Mouse (Mus musculus): ENCODE data around the gene Kcnk5.

The Kcnk5 gene

DNA sequence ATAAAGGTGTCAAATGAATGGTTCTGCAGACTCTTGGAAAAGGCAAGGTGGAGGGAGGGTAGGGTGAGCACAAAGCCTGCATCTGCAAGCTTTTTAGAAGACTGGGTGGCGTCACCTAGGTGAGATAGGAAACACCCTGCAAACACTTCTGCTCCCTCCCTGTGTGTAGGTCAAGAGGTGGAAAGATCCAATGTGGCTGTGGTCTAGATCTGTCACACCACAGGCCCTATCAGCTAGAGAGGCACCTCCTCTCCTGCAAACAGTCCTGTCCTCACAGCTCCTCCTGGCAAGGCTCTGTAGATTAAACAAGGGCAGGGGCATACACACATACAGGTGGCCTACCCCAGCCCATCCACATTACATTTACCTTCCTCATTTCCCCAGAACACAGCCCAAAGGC, 13.1 kb downstream of the Kcnk5 start:
- no peak for DNase-seq (ENCODE audit: extremely low spot score, low read depth, low spot score)

DNA sequence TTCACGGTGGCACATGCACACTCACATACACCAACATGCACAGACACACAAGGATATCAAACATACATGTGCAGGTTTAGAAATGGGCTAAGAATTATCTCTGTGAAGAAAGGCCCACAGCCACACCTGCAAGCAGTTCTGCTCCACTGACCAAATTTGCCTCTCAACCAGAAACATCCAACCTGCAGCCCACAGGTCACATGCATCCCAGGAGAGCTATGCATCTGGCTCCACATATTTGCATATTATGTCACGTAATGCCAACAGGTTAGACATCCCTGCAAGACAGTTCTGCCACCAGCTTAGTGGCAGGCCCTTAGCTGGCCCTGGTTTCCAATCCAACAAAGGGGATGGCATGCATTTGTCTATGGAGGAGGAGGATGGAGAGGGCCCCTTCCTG, 13.6 kb downstream of the Kcnk5 start:
- no peak for DNase-seq (ENCODE audit: extremely low spot score, low read depth, low spot score)

DNA sequence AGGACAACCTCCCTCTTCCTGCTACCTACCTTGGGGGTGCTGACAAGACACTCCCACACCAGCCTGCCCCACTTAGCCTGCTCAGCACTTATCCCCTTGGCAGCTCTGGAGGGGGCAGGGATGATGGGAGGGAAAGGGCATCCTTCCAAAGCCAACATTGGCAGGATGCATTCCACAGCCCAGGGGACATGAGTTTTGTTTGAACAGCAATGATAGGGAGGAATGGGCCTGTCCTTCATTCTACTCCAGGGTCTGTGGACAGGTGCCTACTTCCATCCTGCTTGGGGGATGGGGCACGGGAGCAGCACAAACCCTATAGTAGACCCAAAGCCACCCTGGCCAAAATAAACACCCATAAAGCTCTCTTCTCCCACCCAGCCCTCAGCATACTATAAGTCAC, 16.2 kb downstream of the Kcnk5 start:
- no peak for DNase-seq (ENCODE audit: extremely low spot score, low read depth, low spot score)

DNA sequence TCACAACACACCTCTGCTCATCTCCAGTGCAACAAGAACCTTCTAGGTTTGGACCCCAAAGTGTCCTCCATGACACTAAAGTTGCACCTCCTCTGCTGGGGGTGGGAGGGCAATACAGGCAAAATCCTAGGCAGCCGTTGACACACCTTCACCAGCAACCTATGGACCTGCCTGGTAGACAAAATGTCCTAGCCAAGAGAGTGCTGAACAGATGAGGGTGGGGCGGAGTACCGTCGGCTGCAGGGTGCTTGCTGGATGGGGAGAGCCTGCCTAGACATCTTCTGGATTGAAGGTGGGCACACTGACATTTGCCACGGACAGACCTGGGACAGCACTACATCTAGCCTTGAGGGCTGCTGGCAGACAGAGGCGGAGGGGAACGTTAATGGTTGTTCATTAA, 17.2 kb downstream of the Kcnk5 start:
- DNase-seq (ENCODE audit: extremely low spot score, low read depth, low spot score): no peak

DNA sequence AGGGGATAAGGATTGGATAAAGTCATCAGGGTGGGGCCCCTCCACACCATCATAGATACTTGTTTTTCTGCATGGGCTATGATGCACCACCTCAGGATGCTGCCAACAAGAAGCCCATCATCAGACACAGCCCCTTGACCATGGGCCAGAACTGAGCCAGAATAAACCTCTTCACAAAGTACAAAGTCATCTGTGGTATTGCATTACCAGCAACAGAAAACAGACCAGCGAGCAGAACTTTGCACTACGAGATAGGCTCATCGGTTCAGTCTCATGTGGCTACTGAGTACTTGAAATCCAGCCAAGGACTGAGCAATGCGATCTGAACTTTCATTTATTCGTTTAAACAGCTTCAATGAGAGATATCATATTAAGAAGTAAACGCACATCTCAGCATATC, 18.9 kb downstream of the Kcnk5 start:
- DNase-seq (ENCODE audit: extremely low spot score, low read depth, low spot score): no peak

- no peak for DNase-seq (ENCODE audit: extremely low spot score, low read depth, low spot score)
Measured at GRCm38 (mm10) chr14:20158727-20159681, 22.6 kb downstream of the Kcnk5 start.

- DNase-seq (ENCODE audit: extremely low spot score, low read depth, low spot score): no peak
Measured at GRCm38 (mm10) chr14:20157595-20157994, 24.0 kb downstream of the Kcnk5 start.

DNA sequence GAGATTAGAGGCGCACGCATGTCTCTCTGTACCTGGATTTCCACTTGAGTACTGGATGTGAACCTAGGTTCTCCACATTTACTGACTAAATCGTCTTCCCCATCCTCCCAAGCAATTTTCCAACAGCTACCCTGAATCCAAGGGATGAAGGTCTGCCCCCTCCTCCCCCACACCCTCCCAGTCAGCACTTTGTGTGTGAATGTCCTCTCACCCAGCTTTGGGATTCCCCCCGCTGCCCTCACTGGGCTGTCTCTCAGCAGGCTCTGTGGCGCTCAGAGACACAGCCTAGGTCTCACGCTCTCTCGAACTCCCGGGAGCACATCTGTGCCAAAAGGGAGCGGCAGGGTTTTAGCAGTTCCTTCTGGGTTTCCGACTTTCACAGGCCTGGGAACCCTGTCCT, 25.9 kb downstream of the Kcnk5 start:
- DNase-seq (ENCODE audit: extremely low spot score, low read depth, low spot score): no peak

DNA sequence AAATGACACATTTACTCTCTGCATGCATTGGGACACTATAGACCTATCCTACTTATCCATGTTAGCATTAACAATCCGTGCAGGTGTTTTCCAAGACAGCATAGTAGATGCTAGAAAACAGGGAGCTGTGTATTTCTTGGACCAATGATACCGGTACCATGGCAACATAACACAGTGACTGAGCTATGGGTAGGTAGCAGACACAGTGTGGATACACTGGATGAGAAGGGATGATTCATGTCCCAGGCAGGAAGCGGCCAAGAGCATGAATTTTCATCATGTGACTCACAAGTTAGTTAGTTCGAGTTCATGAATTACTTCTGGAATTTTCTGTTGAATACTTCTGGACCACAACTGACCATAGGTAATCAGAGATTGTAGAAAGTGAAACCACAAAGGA, 26.7 kb downstream of the Kcnk5 start:
- DNase-seq (ENCODE audit: extremely low spot score, low read depth, low spot score): no peak

- no peak for DNase-seq (ENCODE audit: extremely low spot score, low read depth, low spot score)
Measured at GRCm38 (mm10) chr14:20154245-20154644, 27.4 kb downstream of the Kcnk5 start.

GRCm38 (mm10) chr14:20149127-20150080, 32.2 kb downstream of the Kcnk5 start:
- DNase-seq (ENCODE audit: extremely low spot score, low read depth, low spot score): no peak

DNA sequence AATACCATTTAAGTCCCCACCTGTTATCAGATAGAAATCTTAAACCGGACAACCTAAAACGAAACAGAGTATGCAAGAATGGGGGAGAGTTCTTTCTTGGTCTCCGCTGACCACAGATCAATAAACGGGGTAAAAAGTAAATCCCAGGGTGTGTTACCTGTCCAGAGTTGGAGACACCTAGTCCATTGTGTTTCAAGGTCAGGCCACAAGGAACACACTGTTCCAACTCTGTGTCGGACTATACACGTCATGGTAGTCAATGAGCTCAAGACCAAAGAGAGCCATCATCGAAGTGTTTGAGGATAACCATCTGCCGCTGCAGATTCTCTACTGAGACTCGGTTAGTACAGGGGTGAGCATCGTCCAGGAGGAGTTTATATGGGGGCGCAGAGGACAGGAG, 33.1 kb downstream of the Kcnk5 start:
- DNase-seq (ENCODE audit: extremely low spot score, low read depth, low spot score): no peak

- DNase-seq (ENCODE audit: extremely low spot score, low read depth, low spot score): no peak
Measured at GRCm38 (mm10) chr14:20147854-20148253, 33.8 kb downstream of the Kcnk5 start.

GRCm38 (mm10) chr14:20144093-20144492, 37.5 kb downstream of the Kcnk5 start:
- no peak for DNase-seq (ENCODE audit: extremely low spot score, low read depth, low spot score)

DNA sequence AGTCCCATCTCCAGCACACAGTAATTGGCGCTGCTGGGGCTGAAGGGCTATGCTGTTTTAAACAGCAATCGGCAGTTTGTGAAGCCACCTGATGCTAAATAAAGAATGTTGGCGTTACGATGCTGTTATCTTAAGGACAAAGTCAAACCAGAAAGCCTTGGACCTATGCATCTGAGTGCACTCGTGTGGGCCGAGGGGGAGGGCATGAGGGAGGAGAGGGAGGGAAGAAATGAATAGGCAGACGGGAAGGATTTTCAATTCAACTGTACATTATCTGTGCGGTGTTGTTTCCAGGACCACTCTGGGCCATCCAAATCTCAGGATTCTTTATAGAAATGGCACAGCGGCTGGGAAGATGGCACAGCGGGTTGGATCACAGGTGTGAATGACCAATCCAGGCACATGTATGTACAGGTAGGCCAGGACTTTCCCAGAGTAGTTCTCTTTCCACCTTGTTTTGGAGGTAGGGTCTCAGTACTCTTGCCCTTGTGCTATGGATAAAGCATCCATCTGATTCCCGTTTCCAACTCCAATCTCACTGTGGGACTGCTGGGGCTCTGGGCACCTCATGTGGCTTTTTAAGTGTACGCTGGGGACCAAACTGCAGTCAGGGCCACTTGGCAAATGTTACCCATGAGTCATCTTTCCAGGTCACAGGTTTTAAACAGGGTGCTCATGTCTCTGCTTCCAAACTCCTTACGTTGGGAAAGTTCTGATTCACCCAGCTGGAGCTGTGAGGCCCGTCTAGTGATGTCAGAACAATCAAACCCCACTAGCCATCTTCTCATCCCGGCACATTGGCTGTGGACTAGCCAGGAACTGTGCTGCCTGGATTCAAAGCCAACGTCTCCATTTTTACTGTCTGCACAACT, 42.9 kb downstream of the Kcnk5 start, which contains the start of gene Saysd1:
TSS of gene Saysd1 (minus strand) at position 51 of the 872 bp plus-strand sequence.
- DNase-seq (ENCODE audit: extremely low spot score, low read depth, low spot score): no peak

- DNase-seq (ENCODE audit: extremely low spot score, low read depth, low spot score): no peak
Measured at GRCm38 (mm10) chr14:20134965-20135671, 46.5 kb downstream of the Kcnk5 start.

DNA sequence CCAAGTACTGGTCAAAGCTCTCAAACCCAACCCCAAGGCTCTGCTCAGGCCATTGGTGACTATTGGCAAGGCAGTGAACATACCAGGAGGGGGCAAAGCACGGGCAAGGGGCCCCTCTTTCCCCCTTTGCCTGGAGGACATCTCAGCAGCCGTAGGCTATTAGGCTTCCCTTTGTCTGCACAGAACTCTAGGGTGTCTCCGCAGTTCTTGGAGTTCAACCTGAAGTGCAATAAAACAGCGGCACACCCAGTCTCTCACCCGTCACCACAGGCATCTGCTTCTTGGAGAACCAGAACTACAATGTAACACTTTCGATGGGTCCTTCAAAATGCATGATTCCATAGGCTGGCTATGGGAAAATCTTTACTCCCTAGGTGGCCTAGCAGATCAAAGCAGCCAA, 53.4 kb downstream of the Kcnk5 start:
- DNase-seq (ENCODE audit: extremely low spot score, low read depth, low spot score): no peak

DNA sequence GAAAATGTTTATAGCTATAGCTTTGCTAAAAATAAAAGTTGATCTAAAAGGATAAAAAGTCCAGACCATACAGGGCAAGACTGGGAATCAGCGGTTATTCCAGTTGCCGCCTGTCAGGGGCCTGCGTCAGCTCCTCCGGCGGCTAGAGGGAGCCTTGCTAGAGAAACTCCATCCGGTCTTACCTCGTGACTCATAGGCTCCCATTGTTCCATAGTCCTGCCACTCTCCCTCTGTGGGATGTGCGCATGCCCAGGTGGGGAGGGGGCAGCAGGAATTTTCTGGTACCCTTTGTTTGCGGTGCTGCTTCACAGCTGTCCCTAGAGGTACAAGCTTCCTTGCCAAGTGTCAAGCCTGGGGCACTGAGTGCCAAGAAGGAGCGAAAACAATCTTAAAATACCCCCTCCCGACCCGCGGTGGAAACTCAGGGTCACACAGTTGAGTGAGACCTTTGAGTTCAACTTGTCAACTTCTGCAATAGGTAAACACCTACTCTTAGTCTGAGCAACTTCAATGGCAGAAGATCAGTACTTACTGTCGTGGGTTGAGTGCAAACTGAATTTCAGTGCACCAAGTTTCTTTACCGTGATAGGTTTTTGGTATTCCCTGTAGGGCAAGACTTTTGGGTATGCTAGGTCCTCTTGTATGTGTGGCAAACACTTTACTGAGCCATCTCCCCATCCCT, 54.1 kb downstream of the Kcnk5 start:
- no peak for DNase-seq (ENCODE audit: extremely low spot score, low read depth, low spot score)

DNA sequence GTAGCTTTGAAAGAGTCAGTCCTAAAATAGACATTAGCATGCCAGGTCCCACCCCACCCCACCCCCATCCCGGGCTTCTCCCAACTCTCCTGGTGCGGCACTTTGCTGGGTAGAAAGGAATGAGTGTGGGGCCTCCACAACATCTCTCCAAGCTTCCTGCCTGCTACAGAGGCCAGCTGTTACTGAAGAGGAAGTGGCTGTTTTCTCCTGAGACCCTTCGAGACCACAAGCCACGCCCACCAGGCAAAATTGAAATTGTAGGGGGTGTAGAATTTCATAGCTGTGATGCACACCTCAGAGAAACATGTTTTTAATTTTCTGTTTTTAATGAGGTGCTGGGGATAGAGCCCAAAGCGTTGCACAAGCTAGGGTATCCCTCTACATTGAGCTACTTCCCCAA, 60.7 kb downstream of the Kcnk5 start:
- DNase-seq (ENCODE audit: extremely low spot score, low read depth, low spot score): no peak

All from hindlimb bud, embryonic 11.5 days (tissue).